Comparison of ENCODE assay signal across 30 mouse cellular contexts in the genomic region with DNA sequence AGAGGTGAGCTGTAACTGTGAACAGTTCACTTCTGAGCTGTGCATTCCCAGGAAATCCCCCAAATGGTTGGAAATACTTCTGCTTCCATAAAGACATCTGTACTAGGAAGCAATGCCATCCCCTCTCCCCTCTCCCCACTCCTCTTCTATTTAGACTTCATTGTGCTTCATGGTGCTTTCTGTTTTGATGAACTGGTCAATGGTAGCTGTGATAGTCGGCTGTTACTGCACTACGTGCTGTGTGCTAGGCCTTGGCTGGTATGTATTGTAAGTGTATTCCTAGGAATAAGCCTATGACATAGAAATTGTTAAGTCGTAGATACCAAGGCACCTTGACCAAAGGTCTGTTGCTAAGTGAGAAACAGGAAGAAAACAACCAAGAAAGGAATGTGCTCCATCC.
DNase-seq lines count a peak whose midpoint lies in the region; ATAC-seq and TF ChIP-seq lines count a peak whose summit lies in the region.
"Had no signal": no experiment of that assay in that cellular context is flagged by ENCODE, and none has a peak within 500 bp of the region (broad histone marks: within the 10 kb centered on the region; RNA-seq: fewer than 3 reads in every experiment).

No protein-coding gene starts in this region.

- TF ChIP-seq POLR2A in heart, adult 2 months (IDR thresholded peaks at IDR 0.05; ENCODE audit: insufficient read depth, low read depth, low read length), result no peak

- 81% methylated on average over 3 of the region's 3 CpGs for WGBS in embryonic facial prominence, embryonic 13.5 days
- WGBS in embryonic facial prominence, embryonic 10.5 days, result 80% methylated on average over 3 of the region's 3 CpGs
- 55% methylated on average over 3 of the region's 3 CpGs for WGBS in heart, adult 2 months
- whole genome bisulfite sequencing in neural tube, embryonic 11.5 days, result 77% methylated on average over 3 of the region's 3 CpGs
- 56% methylated on average over 3 of the region's 3 CpGs for WGBS in neural tube, embryonic 15.5 days

- peak overlapping the region; percentile 62; the same call in 1 of the 2 replicates for H3K27ac ChIP-seq in embryonic facial prominence, embryonic 13.5 days
- H3K27ac ChIP-seq in embryonic facial prominence, embryonic 10.5 days (replicated peaks), result no peak overlapping the region
- H3K27ac ChIP-seq in heart, adult 2 months, result no peak overlapping the region
- no peak overlapping the region for H3K27ac ChIP-seq in neural tube, embryonic 11.5 days (ENCODE audit: low read depth, low read length)
- H3K27ac ChIP-seq in neural tube, embryonic 15.5 days (replicated peaks), result no peak overlapping the region
- H3K27ac ChIP-seq: hindbrain, embryonic 15.5 days; kidney, embryonic 15.5 days; layer of hippocampus, adult 2 months; left cerebral cortex, adult 2 months; liver, embryonic 15.5 days; lung, embryonic 15.5 days; midbrain, embryonic 10.5 days; neural tube, embryonic 13.5 days had no signal

- peaks cover 16% of the 10 kb centered on the region for H3K4me1 ChIP-seq in embryonic facial prominence, embryonic 13.5 days
- H3K4me1 ChIP-seq in embryonic facial prominence, embryonic 10.5 days, result peaks cover 11% of the 10 kb centered on the region; the same call in 1 of the 2 replicates
- H3K4me1 ChIP-seq in heart, adult 2 months (ENCODE audit: control insufficient read depth, insufficient read depth, low read length), result no peaks in the 10 kb centered on the region
- no peaks in the 10 kb centered on the region for H3K4me1 ChIP-seq in neural tube, embryonic 11.5 days (ENCODE audit: control insufficient read depth, insufficient read depth, low read length)
- H3K4me1 ChIP-seq in neural tube, embryonic 15.5 days, result no peaks in the 10 kb centered on the region
- H3K4me1 ChIP-seq: hindbrain, embryonic 15.5 days; kidney, embryonic 15.5 days; liver, embryonic 15.5 days; lung, embryonic 15.5 days; midbrain, embryonic 10.5 days had no signal

- H3K36me3 ChIP-seq in embryonic facial prominence, embryonic 13.5 days, result no peaks in the 10 kb centered on the region
- H3K36me3 ChIP-seq in embryonic facial prominence, embryonic 10.5 days (replicated peaks), result no peaks in the 10 kb centered on the region
- no peaks in the 10 kb centered on the region for H3K36me3 ChIP-seq in heart, adult 2 months (ENCODE audit: control insufficient read depth, insufficient read depth, low read length)
- H3K36me3 ChIP-seq in neural tube, embryonic 11.5 days (ENCODE audit: control insufficient read depth, insufficient read depth, low read length), result no peaks in the 10 kb centered on the region
- H3K36me3 ChIP-seq in neural tube, embryonic 15.5 days, result no peaks in the 10 kb centered on the region
- H3K36me3 ChIP-seq: hindbrain, embryonic 15.5 days; kidney, embryonic 15.5 days; liver, embryonic 15.5 days; lung, embryonic 15.5 days; midbrain, embryonic 10.5 days; neural tube, embryonic 13.5 days had no signal

- no peak for DNase-seq in embryonic facial prominence, embryonic 10.5 days (ENCODE audit: low spot score)
- peak; percentile 25 for DNase-seq in heart, adult 11 months
- DNase-seq in heart, adult 2 months, result no peak
- no peak for DNase-seq in neural tube, embryonic 11.5 days (ENCODE audit: low spot score)
- DNase-seq in lung, adult 18-20 months, result no peak
- DNase-seq: adrenal gland, adult 2 months; cerebellum, adult 8-10 months; cerebellum, postnatal 25 days; gastrocnemius, postnatal 14 days; heart, postnatal 36 days; kidney, adult 18-20 months; kidney, postnatal 36 days; retina, postnatal 1 day; right cerebral cortex, postnatal 14 days; thymus, postnatal 14 days had no signal

- no peak for TF ChIP-seq CTCF in heart, adult 2 months (IDR thresholded peaks at IDR 0.05)

- no peak overlapping the region for H3K4me3 ChIP-seq in embryonic facial prominence, embryonic 13.5 days
- no peak overlapping the region for H3K4me3 ChIP-seq in embryonic facial prominence, embryonic 10.5 days
- no peak overlapping the region for H3K4me3 ChIP-seq in heart, adult 2 months
- no peak overlapping the region for H3K4me3 ChIP-seq in neural tube, embryonic 11.5 days (ENCODE audit: low read depth, low read length)
- no peak overlapping the region for H3K4me3 ChIP-seq in neural tube, embryonic 15.5 days (replicated peaks)
- H3K4me3 ChIP-seq: erythroblast, embryonic 14.5 days; hindbrain, embryonic 15.5 days; kidney, embryonic 15.5 days; layer of hippocampus, adult 2 months; left cerebral cortex, adult 2 months; liver, embryonic 15.5 days; lung, embryonic 15.5 days; midbrain, embryonic 10.5 days; myocyte; neural tube, embryonic 13.5 days had no signal

- TF ChIP-seq EP300 in heart, adult 2 months (IDR thresholded peaks at IDR 0.05; ENCODE audit: insufficient read depth, low read depth, low read length), result no peak

- H3K9me3 ChIP-seq in embryonic facial prominence, embryonic 13.5 days, result no peaks in the 10 kb centered on the region
- no peaks in the 10 kb centered on the region for H3K9me3 ChIP-seq in embryonic facial prominence, embryonic 10.5 days
- H3K9me3 ChIP-seq in neural tube, embryonic 11.5 days (ENCODE audit: control insufficient read depth, low read length), result no peaks in the 10 kb centered on the region
- H3K9me3 ChIP-seq in neural tube, embryonic 15.5 days (replicated peaks), result no peaks in the 10 kb centered on the region
- H3K9me3 ChIP-seq: hindbrain, embryonic 15.5 days; kidney, embryonic 15.5 days; liver, embryonic 15.5 days; lung, embryonic 15.5 days; midbrain, embryonic 10.5 days; neural tube, embryonic 13.5 days had no signal

- intact Hi-C loops in heart, adult 2 months (cut with DNase I), result no loop called here

- no peak overlapping the region; the same call in 1 of the 2 replicates for H3K4me2 ChIP-seq in embryonic facial prominence, embryonic 13.5 days
- H3K4me2 ChIP-seq in neural tube, embryonic 11.5 days (ENCODE audit: low read depth), result no peak overlapping the region
- H3K4me2 ChIP-seq in neural tube, embryonic 15.5 days, result no peak overlapping the region
- H3K4me2 ChIP-seq: heart, embryonic 11.5 days; hindbrain, embryonic 15.5 days; kidney, embryonic 15.5 days; liver, embryonic 15.5 days; lung, embryonic 15.5 days; neural tube, embryonic 13.5 days had no signal

- no peak overlapping the region for H3K9ac ChIP-seq in embryonic facial prominence, embryonic 13.5 days
- H3K9ac ChIP-seq in heart, adult 2 months (ENCODE audit: low read depth, low read length), result no peak overlapping the region
- H3K9ac ChIP-seq in neural tube, embryonic 11.5 days (ENCODE audit: low read length), result no peak overlapping the region
- no peak overlapping the region for H3K9ac ChIP-seq in neural tube, embryonic 15.5 days (replicated peaks)
- H3K9ac ChIP-seq: hindbrain, embryonic 15.5 days; kidney, embryonic 15.5 days; liver, embryonic 15.5 days; lung, embryonic 15.5 days; neural tube, embryonic 13.5 days had no signal

- no peaks in the 10 kb centered on the region for H3K27me3 ChIP-seq in embryonic facial prominence, embryonic 13.5 days
- H3K27me3 ChIP-seq in embryonic facial prominence, embryonic 10.5 days (replicated peaks; ENCODE audit: low read depth, poor library complexity, severe bottlenecking), result no peaks in the 10 kb centered on the region
- no peaks in the 10 kb centered on the region for H3K27me3 ChIP-seq in heart, adult 2 months (ENCODE audit: control insufficient read depth, insufficient read depth, low read length)
- H3K27me3 ChIP-seq in neural tube, embryonic 11.5 days (ENCODE audit: control insufficient read depth, insufficient read depth, low read length), result no peaks in the 10 kb centered on the region
- no peaks in the 10 kb centered on the region for H3K27me3 ChIP-seq in neural tube, embryonic 15.5 days (replicated peaks)
- H3K27me3 ChIP-seq: CH12.LX; hindbrain, embryonic 15.5 days; kidney, embryonic 15.5 days; liver, embryonic 15.5 days; lung, embryonic 15.5 days; neural tube, embryonic 13.5 days had no signal

- H3K79me2 ChIP-seq in heart, adult 2 months (replicated peaks; ENCODE audit: control insufficient read depth, insufficient read depth, low read length), result no peaks in the 10 kb centered on the region

- no peak for ATAC-seq in embryonic facial prominence, embryonic 13.5 days (ENCODE audit: insufficient number of reproducible peaks, insufficient read depth, low FRiP score, low TSS enrichment, low read depth)
- ATAC-seq in neural tube, embryonic 11.5 days (ENCODE audit: insufficient read depth, low FRiP score, low TSS enrichment), result peak; percentile 27; the same call in 1 of the 2 replicates
- ATAC-seq in neural tube, embryonic 15.5 days (ENCODE audit: low FRiP score), result no peak
- ATAC-seq: activated CD4-positive, CD25-positive, alpha-beta regulatory T cell, adult 4 months had no signal
